Mouse (Mus musculus): ENCODE measurements at regions not wholly inside any gene's neighbourhood (a gene's known extent, or its start where the extent isn't known, plus 50 kb on each side); places are given as distances from the start of the nearest gene placed in this dataset.

GRCm38 (mm10) chr1:10771793-10772192, 642.1 kb upstream of the A830018L16Rik start:
- no peak for DNase-seq (ENCODE audit: low spot score in 2 of 2)

GRCm38 (mm10) chr1:10794074-10794783, 619.7 kb upstream of the A830018L16Rik start:
- no peak for DNase-seq (ENCODE audit: low spot score in 2 of 2)

- peak in 1 of 2 experiments; percentile 33 for DNase-seq (ENCODE audit: low spot score in 2 of 2)
Observed at GRCm38 (mm10) chr1:10835653-10836415, 578.1 kb upstream of the A830018L16Rik start.

- no peak for DNase-seq (ENCODE audit: low spot score in 2 of 2)
Observed at GRCm38 (mm10) chr1:10837180-10837579, 576.7 kb upstream of the A830018L16Rik start.

GRCm38 (mm10) chr1:10852934-10853333, 561.0 kb upstream of the A830018L16Rik start:
- no peak for DNase-seq (ENCODE audit: low spot score in 2 of 2)

- DNase-seq (ENCODE audit: low spot score in 2 of 2), result no peak
Observed at GRCm38 (mm10) chr1:10854495-10854894, 559.4 kb upstream of the A830018L16Rik start.

GRCm38 (mm10) chr1:10871163-10871853, 542.6 kb upstream of the A830018L16Rik start:
- DNase-seq (ENCODE audit: low spot score in 2 of 2), result peak in 1 of 2 experiments; percentile 11

GRCm38 (mm10) chr1:10872266-10872665, 541.6 kb upstream of the A830018L16Rik start:
- no peak for DNase-seq (ENCODE audit: low spot score in 2 of 2)

GRCm38 (mm10) chr1:10872726-10873125, 541.2 kb upstream of the A830018L16Rik start:
- DNase-seq (ENCODE audit: low spot score in 2 of 2), result no peak

GRCm38 (mm10) chr1:10877391-10878170, 536.3 kb upstream of the A830018L16Rik start:
- no peak for DNase-seq (ENCODE audit: low spot score in 2 of 2)

- DNase-seq (ENCODE audit: low spot score in 2 of 2), result no peak
Observed at GRCm38 (mm10) chr1:10878221-10878760, 535.6 kb upstream of the A830018L16Rik start.

GRCm38 (mm10) chr1:10880026-10880727, 533.7 kb upstream of the A830018L16Rik start:
- no peak for DNase-seq (ENCODE audit: low spot score in 2 of 2)

GRCm38 (mm10) chr1:10898806-10899205, 515.1 kb upstream of the A830018L16Rik start:
- no peak for DNase-seq (ENCODE audit: low spot score in 2 of 2)

- DNase-seq (ENCODE audit: low spot score in 2 of 2), result no peak
Observed at GRCm38 (mm10) chr1:10902721-10903120, 511.2 kb upstream of the A830018L16Rik start.

- DNase-seq (ENCODE audit: low spot score in 2 of 2), result no peak
Observed at GRCm38 (mm10) chr1:10919958-10920357, 493.9 kb upstream of the A830018L16Rik start.

- no peak for DNase-seq (ENCODE audit: low spot score in 2 of 2)
Observed at GRCm38 (mm10) chr1:10932378-10933077, 481.4 kb upstream of the A830018L16Rik start.

GRCm38 (mm10) chr1:10933206-10933605, 480.7 kb upstream of the A830018L16Rik start:
- DNase-seq (ENCODE audit: low spot score in 2 of 2), result no peak

GRCm38 (mm10) chr1:10938436-10938835, 475.5 kb upstream of the A830018L16Rik start:
- no peak for DNase-seq (ENCODE audit: low spot score in 2 of 2)

- DNase-seq (ENCODE audit: low spot score in 2 of 2), result no peak
Observed at GRCm38 (mm10) chr1:10940326-10940725, 473.6 kb upstream of the A830018L16Rik start.

- DNase-seq (ENCODE audit: low spot score in 2 of 2), result no peak
Observed at GRCm38 (mm10) chr1:10942979-10943378, 470.9 kb upstream of the A830018L16Rik start.

Data from cerebellum, postnatal 4 days (tissue).